Mouse (Mus musculus) common myeloid progenitor, adult 5-6 weeks (primary cell): ENCODE measurements at regions not wholly inside any gene's neighbourhood (a gene's known extent, or its start where the extent isn't known, plus 50 kb on each side); places are given as distances from the start of the nearest gene placed in this dataset.

Source experiments
- ATAC-seq: replicated peaks from 2 replicates; pipeline ENCODE4 v1.8.0; 2016; ENCODE audit warnings: low read depth, mild to moderate bottlenecking, moderate TSS enrichment, inconsistent platforms; ENCODE audit not compliant: poor library complexity, severe bottlenecking

DNA sequence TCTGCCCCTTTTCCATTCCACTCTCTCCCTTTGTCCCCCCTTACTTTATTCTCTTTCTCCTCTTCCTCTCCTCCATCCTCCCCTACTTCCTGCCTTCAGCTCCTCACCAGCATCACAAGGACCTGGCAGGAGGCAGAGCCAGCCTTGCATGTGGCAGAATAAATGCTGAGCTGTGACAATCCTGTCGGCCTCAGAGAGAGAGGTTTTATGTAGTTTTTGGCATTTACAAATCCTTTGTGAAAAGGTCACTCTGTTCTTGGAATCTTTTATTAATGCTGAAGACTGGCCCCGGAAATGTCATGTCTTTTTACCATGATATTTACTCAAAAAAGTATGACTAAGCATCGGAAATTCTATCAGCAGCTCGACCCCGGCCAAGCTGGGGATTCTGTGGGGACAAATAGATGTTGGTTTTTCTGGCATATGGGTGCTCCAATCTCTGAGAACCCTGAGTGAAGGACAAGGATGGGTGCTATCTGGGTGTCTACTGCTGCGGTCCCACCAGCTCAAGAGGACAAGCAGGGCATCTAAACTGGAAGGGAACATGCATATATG is 178.8 kb upstream of the Nlrp1b start:
- no peak for ATAC-seq

DNA sequence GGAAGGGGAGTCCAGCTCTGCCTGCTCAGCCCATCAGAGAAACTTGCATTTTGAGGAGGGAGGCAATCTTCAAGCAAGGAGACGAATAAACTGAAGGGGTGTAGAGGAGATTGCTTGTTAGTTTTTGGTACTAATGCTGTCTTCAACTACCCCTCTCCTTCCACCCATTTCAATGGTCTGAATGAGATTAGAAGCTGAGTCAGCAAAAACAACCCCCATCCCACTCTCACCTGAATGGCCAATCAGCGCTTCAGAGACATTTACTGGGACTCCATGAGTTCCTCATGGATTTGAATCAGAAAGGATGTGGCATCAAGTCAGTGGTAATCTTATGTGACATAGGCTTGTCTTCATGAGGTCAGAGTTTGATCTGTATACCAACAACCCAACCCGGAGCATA is 180.0 kb upstream of the Nlrp1b start:
- no peak for ATAC-seq

DNA sequence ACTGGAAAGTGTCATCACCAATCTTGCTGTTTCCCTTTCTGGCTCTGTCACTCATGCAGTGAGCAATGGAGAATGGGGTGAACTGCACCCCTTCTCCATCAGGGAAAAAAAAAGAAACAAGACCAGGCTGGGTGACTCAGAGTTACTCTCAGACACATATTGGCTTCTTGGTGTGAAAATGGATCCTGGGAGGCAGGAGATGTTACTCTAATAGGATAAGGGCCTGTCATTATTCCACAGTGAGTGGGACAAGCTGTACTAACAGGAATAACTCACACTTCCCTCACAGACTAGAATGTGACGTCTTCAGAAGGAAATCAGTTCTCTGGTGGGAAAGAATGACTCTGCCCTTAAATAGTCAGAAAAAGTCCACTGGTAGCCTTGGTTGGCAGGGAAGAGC is 181.4 kb upstream of the Nlrp1b start:
- no peak for ATAC-seq

DNA sequence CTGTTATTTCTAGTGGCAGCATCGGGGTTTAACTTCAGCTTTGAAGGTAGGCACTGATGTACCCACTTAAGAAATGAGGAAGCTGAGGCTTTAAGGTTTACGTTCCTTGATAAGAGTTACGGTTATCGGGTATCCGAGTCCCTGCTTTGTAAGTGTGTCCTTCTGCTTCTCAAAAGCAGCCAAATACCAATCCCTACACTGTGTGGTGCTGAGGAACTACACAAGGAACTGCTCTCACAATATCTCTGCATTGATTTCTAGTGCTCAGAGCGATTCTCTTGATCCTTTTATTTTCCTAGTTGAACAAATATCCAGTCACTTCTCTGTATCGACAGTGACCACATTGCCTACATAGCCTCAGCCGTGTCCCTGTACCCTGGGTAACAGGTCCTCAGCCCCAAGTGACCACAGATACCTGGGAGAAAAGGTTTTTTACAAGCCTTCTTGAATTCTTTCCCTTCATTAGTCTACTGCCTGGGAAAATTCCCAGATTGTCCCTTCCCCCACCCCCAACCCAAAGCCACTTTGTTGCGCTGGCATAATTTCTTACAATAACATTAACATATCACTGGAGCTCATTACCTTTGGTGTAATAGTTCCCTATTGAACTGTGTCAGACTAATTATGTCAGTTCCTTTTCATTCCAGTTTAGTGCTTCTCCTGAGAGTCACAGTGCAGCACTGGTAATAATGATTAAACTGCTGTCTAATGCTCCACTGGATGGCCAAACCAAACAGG is 184.0 kb upstream of the Nlrp1b start:
- no peak for ATAC-seq

GRCm38 (mm10) chr11:71415451-71415850 is 184.9 kb upstream of the Nlrp1b start:
- no peak for ATAC-seq

DNA sequence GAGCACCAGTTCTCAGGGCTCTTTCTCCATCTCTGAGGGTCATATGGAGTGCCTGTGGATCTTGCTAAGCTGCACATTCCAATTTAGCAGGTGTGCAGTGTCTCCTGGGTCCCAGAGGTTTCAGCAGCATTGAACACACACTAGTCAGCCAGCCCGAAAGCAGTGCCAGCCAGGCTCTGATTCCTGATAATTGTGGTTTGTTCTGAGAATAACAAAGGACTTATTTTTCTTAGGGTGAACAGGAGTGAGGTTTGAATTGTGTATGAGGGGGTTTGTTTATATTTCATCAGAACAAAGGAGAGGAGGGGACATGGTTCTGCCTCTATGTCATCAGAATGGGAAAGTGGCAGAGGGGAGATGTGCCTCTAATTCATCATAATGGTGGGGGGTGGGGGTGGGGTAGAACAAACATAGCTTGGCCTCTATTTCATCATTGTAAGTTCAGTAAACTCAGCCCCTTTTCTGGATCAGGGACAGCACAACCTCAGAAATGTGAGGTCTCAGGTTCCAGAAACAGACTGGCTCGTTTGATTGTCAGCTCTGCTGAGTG is 191.8 kb upstream of the Nlrp1b start:
- no peak for ATAC-seq

DNA sequence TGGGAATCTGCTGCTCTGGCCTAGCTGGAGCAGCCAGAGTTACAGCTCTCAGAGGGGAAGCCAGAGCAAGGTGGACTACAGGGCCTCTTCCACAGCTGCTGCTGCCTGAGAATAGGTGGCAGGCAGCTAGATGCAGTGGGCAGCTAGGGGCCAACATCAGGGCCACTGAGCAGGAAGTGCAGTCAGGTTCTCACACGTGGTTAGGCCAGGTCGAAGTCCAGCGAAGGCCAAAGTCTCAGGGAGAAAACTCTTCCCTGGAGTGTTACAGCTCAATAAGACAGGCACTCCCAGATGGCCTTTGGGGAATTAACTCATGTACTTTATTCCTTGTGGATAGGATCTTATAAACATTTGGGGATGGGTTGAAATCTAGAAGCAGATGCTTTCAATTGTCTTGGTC is 192.7 kb upstream of the Nlrp1b start:
- ATAC-seq: no peak

- ATAC-seq: no peak
Measured at GRCm38 (mm10) chr11:71424879-71425278, 194.3 kb upstream of the Nlrp1b start.

- ATAC-seq: no peak
Measured at GRCm38 (mm10) chr11:71429739-71430138, 199.2 kb upstream of the Nlrp1b start.

- ATAC-seq: no peak
Measured at GRCm38 (mm10) chr11:71434241-71434640, 203.7 kb upstream of the Nlrp1b start.

GRCm38 (mm10) chr11:71434886-71435285 is 204.4 kb upstream of the Nlrp1b start:
- no peak for ATAC-seq

DNA sequence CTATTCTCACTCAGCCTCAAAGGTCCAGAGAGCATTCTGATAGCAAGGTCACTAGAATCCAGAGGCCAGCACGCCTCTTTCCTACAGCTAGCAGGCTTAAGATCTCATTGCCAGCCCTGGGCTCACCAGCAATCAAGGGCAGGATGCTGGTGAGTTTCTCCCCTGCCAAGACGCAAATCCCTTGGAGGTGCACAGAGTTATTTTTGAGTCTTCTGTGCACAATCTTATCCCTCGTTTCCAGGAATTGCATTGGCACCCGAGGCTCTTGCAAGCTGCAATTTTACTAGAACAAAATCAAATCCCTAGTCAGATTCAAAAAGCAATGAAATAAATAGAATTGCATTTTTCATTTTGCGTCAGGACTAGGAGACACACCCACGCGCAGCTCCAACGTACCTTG is 205.2 kb upstream of the Nlrp1b start:
- ATAC-seq: no peak

DNA sequence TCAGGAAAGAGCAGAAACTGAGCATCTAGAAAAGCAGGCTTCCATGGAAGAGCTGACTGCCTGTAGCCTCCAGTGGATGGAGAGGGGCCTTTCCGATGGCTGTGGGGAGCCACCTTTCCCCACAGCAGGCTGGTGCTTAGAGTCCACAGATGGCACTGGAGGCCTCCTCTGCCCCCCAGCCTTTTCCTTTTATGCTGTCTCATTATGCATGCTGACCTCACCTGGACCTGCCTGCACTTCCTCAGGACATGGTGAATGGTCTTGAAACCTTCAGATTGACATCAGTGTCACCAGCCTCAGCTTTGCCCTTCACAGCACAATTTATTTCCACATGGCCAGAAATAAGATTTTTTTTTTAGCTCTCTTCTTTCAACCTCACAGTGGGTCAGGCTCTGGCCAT is 205.8 kb upstream of the Nlrp1b start:
- ATAC-seq: no peak

DNA sequence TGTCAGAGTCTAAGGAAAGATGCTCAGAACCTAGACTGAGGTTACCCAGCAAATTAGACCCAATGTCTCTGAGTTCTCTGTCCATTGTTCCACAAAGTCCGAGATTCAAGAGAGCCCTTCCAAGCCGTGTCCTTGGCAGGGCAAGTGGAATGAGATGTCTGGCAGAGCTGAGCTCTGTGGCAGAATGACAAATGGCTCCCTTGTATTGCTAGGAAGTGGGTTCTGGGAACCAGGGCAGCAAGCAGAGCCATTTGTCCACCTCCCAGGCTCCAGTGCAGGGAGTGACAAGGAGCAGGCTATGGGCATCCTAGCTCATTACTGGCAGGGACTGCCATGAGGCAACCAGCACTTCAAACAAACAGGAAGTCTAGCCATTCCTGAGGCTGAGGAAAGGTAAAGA is 206.3 kb upstream of the Nlrp1b start:
- no peak for ATAC-seq

GRCm38 (mm10) chr11:71439871-71440270 is 209.3 kb upstream of the Nlrp1b start:
- ATAC-seq: no peak

DNA sequence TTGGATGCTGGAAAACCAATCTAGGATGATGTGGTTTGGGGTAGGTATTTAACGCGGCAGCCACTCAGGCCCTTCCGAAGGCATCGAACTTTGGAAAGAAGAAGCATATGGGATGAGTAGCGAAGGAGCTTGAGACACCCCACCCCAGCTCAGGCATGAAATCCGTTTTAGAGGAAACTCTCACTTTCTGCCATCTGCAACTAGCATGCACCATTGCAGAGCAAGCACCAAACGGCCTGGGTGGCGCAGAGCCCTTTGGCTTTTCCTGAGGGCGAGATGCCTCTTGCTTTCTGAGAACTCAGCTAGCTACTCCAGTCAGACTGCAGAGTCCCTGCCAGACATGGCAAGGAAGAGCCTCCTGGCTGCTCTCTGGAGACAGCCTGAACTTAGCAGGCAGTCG is 209.9 kb upstream of the Nlrp1b start:
- ATAC-seq: no peak

DNA sequence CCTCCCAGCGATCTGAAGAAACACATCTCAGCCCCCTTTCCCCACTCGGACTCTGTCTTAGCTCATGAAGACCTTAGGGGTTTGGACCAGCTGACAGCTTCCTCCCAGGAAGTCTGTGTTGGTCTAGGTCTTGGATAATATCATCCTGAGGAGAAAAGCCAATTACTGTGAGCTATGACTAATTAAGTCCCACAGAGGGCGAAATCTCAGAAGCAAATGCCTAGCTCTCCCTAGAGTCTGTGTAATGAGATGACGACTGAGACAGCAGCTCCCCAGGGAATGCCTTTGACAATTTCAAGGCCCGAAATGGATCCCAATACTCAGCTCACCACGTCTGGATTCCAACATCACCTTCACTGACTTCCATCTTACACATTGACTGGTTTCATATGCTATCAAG is 213.5 kb upstream of the Nlrp1b start:
- no peak for ATAC-seq

DNA sequence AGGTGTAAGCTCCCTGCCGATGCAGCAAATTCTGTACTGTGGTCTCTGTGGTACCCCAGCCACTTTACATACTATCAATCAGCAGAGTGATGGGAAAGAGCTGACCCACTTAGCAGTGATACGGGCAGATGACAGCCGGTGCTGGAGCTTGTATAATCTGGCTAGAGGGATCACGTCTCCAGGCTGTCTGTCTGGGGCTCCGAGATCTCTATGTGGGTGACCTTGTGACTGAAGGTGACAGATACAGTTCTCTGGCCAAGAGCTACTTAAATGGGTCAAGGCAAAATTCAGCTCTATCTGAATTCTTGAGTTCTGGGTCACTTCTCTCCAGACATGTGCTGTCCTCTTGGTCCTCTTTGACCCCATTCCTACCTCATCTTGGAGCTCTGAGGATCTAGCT is 216.1 kb upstream of the Nlrp1b start:
- no peak for ATAC-seq

DNA sequence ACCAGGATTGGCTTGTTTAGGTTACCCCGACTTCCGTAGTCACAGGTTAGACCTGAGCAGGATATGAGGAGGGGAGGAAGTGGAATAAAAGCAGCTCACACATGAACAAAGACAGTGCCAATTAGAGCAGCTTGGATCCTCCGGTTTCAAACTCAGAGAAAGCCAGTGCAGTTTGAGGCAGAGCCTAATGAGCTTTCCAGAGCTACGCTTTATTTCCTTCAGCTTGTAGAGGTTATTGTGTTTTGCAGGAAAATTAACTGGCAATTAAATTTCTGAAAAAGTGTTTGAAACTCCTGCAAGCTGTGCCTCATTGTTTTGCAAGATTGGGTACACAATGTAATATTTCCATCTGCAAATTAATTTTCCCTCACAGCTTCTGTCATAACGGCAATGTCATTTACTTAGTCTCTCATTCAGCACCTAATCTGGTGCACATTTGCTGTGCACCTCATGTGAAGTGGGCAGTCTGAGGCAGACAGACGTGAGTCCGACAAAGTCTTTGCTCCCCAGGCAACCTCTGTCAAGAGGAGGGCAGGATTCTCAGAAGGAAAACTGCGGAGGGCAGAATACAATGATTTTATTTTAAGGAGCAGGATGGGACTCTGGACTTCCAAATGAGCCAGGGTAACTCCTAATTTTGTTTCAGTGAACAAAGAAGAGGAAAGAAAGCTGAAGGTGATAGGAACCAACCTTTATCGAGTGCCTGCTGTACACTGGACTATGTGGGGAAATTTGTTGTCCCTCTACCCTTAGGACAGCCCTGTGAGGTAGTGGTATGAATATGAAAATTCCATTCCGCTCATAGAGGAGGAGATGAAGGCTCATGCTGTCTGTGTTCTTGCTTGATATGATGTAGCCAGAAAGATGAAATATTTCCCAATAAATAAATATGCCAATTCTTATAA is 217.6 kb upstream of the Nlrp1b start:
- no peak for ATAC-seq

- no peak for ATAC-seq
Measured at GRCm38 (mm10) chr11:71480094-71480493, 249.6 kb upstream of the Nlrp1b start.

- no peak for ATAC-seq
Measured at GRCm38 (mm10) chr11:71497863-71498262, 251.9 kb upstream of the Wscd1 start.
